Mouse (Mus musculus): ENCODE measurements around the gene Csrnp1.

- TF ChIP-seq CTCF (IDR thresholded peaks at IDR 0.05; ENCODE audit: low read depth, low read length): no peak
- TF ChIP-seq POLR2A (IDR thresholded peaks at IDR 0.05; ENCODE audit: extremely low read depth, insufficient read depth, low read length): no peak
Measured at GRCm38 (mm10) chr9:120023086-120023811, 38.8 kb upstream of the Csrnp1 start, which contains the start of gene Xirp1.

All from liver, adult 2 months (tissue).